Mouse (Mus musculus) spleen, postnatal 14 days (tissue): ENCODE measurements around the gene Cerkl.

Experiments used
- DNase-seq, 2 experiments: peaks; one replicate each; pipeline ENCODE4 v3.0.0; 2021 to 2022; ENCODE audit warnings: low spot score in 2 of 2

Gene Cerkl

DNA sequence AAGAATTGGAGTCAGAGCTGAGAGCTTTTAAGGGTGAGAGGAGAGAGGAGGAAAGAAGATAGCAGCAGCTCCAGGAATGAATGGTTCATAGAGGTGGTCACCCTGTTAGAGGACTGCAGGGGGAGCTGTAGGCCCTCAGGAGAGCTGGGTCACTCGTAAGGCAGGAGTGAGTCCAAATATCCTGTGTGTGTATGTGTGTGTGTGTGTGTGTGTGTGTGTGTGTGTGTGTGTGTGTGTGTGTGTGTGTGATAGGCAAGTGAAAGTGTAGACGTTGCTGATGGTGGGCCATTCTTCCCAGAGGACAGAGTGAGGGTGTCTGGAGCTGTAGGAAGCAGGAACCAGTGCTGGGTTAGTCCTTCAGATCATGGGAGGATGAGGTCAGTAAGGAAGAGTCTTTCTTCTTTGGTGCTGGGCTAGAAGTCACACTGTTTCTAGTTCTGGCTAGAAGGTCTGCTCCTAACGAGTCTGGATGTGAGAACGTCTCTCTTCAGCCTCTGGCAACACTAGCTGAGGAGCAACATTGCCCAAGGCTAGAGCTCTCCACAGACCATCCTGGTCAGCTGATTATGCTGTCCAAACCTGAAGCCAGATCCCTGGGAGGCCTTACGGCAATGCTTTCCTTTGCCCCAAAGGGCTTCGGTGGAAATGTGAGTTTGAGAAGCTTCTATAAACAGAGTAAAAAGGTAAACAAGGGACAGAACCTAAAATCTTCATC is 83.9 kb downstream of the Cerkl start:
- no peak for DNase-seq

- no peak for DNase-seq
Observed at GRCm38 (mm10) chr2:79372154-79372467, 84.5 kb downstream of the Cerkl start.

DNA sequence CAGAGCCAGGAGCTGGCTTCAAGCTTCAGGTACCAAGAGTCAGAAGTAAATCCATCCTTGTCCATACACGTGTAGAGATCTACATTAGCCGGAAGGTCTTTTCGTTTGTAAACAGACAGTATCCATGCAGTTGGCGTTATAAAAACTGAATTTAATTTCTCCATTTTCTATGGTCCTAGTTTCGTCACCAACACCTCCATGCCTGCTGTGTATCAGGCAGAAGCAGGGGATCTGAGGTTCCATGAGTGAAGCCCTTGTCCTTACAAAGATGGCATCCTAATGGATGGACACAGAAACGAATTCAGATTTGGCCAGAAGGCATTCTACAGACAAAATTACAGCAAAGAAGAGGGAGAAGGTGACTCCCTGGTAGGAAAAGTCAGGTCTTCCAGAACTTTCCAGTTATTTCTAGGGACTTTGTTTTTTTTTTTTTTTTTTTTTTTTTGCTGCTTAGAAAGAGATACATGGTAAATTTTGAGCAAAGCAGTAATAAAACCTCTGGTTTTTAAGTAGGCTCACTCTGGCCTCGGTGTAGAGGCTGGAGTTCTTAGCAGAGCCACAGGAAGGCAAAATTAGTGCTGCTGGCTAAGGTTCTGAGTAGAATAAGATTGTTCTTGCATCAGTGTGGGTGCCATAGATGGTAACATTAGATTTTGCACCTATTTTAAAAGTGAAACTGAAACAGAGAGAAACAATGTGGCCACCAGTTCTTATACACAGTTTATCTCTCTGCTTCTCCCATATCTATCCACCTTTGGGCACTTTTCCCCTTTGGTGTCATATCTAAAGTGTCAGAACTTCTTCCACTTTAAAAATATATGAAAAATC is 85.0 kb downstream of the Cerkl start:
- no peak for DNase-seq

DNA sequence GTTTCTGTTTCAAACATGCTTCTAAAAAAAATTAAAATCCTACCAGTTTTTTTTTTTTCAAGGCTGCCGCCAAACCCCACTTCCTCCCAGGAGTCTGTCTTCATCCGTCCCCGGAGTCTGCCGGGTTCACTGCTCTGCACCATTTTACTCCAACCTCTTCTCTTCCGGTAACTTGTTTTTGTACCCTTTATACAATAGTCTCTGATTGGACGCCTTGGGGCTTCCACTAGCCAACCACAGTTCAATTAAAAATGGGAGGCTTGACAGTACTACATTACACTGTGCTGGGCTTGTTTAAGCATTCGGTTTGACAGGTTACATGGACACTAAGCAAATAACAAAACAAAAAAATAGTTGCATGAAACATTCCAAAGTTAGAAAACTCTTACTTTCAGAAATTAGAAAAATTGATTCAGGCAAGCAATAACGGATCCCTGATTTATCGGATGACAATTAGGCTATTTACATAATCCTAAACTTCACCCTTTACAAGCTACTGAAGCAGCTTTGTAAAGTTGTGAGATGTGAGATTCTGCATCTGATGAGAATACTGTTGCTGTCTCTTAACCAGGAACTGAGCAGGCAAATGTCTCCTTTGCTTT is 85.8 kb downstream of the Cerkl start:
- no peak for DNase-seq

GRCm38 (mm10) chr2:79369905-79370304 is 86.7 kb downstream of the Cerkl start:
- no peak for DNase-seq

- no peak for DNase-seq
Observed at GRCm38 (mm10) chr2:79369061-79369524, 87.5 kb downstream of the Cerkl start.

GRCm38 (mm10) chr2:79368661-79369060 is 87.9 kb downstream of the Cerkl start:
- no peak for DNase-seq

DNA sequence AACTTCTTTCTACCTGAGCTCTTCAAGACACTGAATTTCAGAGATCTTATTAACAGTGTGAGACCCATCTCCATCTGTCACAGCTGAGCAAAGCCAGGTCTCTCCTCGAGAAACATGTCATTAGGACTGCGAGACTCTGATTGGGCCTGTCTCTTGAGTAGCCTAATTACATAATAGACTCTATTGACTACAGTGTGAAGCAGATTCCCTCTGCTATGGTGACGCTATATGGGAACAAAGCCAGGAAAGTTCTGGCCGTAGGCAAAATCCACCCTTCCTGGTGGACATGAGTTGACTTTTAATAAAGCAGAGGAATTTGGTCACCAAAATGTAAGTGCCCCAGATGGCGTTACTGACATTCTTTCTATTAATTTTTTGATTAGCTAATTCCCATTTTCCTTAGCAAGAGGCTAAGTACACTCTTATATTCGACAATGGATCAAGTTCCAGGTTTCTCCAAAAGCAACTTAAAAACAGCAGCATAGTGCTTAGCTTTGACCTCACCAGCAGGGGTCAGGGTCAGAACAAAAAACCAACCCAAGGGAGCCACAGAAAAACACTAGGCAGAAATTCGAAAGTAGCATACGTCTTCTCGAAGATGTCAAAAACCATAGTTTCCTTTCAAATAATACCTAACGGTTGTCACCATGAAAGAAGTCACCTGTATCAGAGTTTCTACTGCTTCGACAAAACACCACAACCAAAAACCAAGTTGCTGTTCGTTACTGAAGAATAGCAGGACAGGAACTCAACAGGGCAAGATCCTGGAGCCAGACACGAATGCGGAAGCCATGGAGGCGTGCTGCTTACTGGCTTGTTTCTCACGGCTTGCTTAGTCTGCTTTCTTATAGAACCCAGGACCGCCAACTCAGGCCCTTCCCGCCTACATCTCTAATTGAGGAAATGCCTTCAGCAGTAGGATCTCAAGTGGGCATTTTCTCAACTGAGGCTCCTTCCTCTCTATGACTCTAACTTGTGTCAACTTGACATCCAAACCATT is 88.8 kb downstream of the Cerkl start:
- no peak for DNase-seq

GRCm38 (mm10) chr2:79363920-79364319 is 92.7 kb downstream of the Cerkl start:
- no peak for DNase-seq

DNA sequence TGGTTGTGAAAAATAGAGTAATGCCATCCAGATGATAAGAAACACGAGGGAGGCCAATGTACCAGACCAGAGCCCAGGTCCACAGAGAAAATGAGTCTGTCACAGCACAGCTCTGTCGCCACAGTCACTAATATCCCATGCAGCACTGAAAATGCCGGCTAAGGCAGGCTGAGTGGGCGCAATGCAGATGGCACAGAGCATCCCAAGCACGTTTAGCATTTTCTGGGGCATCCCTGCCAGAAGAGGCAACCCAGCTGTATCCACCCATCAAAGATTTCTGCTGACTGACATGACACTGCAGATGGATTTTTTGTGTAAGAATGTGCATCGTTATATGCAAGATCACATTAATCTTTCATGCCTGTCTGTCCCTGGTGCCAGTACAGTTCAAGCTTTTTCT is 94.6 kb downstream of the Cerkl start:
- DNase-seq = no peak

DNA sequence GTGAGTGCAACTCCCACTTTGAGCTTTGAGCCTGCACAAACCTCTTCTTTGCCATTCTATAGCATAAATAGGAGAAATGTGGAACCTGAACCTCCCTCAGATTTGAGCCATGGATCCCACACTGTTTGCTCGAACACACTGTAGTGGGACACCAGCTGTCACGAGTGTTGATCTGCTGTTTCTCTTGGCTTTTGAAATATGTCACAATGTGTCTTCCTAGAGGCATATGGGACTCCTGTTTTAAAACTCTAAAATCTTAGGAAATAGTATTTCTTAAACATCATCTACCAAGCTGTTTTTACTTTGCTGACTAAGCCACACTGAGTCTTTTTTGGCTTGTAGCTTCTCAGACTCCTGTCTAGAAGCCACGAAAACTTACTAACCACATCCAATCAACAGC is 98.8 kb downstream of the Cerkl start:
- no peak for DNase-seq

DNA sequence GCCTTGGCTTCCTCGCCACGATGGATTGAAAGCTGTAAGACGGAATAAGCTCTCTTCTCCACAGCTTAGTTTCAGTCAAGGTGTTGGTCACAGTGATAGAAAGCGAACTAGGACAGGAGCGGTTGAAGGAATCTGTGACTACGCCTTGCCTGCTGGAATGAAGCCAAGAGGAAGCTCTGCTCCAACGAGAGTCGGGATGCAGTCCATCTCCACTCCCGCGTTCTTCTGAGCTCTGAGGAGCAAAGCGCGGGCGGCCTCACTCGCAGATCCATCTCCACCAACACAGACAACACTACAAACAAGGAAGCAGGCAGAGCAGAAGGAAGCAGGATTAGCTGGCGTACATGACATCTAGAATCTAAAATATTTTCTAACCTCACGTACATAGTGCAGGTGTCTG is 101.8 kb downstream of the Cerkl start:
- no peak for DNase-seq

- DNase-seq = no peak
Observed at GRCm38 (mm10) chr2:79352100-79352802, 104.3 kb downstream of the Cerkl start.

DNA sequence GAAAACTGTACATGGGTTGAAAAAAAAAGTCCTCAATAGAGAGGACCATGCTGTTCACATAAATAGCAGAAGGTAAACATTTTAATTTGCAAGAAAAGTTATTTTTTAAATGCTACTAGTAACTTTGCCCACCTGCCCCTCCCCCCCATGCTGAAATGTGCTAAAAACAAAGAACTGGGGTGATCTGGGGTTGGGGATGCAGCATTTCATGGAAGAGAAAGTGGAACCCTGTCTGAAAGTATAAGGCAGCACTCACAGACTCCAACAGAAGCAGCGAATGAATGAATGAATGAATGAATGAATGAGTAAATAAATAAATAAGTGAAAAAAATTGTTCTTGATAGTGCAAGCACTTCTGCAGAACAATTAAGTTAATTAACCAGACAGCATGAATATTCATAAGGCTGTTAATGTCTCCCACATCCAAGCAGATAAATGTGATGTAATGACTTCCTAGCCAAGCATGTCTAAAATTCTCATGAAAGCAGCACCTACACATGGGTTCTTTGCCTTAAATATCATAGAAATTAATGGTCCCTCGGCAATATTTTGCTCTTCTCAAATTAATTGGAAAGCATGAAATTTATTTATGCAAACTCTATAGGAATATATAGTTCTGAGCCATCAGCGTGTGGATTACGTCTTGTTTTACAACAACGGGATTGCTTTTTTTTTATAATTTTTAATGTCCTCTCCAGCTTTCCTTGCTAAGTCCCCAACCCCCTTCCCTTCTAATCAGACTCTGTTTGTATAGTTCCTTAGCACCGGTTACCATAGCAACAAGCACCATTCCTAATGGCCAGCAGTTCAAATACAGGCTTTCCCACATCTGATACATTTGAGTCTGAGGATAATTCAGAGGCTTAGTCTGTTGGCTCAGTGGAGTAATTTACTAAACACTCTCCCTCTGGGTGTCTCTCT is 105.1 kb downstream of the Cerkl start:
- no peak for DNase-seq

- DNase-seq = no peak
Observed at GRCm38 (mm10) chr2:79343115-79343514, 113.5 kb downstream of the Cerkl start.

- DNase-seq = no peak
Observed at GRCm38 (mm10) chr2:79339003-79339402, 117.6 kb downstream of the Cerkl start.

GRCm38 (mm10) chr2:79336141-79336540 is 120.4 kb downstream of the Cerkl start:
- DNase-seq = no peak

- DNase-seq = no peak
Observed at GRCm38 (mm10) chr2:79334661-79335060, 121.9 kb downstream of the Cerkl start.

DNA sequence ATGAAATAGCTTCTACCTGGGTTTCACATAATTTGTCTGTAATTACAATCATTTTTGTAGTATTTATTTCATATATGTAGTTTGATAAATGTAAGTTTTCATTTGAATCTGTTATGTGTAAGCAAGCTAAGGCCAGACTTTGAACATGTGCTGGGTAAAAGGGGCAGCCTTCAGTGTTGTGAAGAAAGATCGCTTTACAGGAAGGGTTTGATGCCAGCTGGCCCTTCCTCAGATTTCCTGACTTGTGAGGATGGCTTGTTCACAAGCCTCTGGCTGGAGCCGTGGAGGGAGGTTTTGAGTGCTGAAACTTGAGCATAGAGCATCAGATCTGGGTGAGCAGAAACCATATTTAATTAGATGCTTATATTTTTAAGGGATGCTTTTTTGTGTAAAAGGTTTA is 128.5 kb downstream of the Cerkl start:
- no peak for DNase-seq
